ENCODE assay signal across 22 mouse cellular contexts in genomic region chr15:86355857-86356256, GRCm38 (mm10).
A peak's percentile ranks its signal among the peaks of the same experiment; 100 is the strongest.
DNase-seq lines count a peak whose midpoint lies in the region; ATAC-seq and TF ChIP-seq lines count a peak whose summit lies in the region.
"Had no signal": no experiment of that assay in that cellular context is flagged by ENCODE, and none has a peak within 500 bp of the region (broad histone marks: within the 10 kb centered on the region; RNA-seq: fewer than 3 reads in every experiment).

No protein-coding gene starts in this region.

- no peak for TF ChIP-seq CTCF in intestine, postnatal 0 days (IDR thresholded peaks at IDR 0.05; ENCODE audit: low read depth)

- H3K27ac ChIP-seq in liver, embryonic 16.5 days (ENCODE audit: low read length), result no peak overlapping the region
- H3K27ac ChIP-seq in liver, embryonic 11.5 days (ENCODE audit: low read depth, low read length), result no peak overlapping the region
- H3K27ac ChIP-seq in midbrain, embryonic 13.5 days, result no peak overlapping the region
- H3K27ac ChIP-seq in intestine, postnatal 0 days (ENCODE audit: low read depth, low read length), result no peak overlapping the region
- H3K27ac ChIP-seq: forebrain, embryonic 10.5 days; forebrain, embryonic 13.5 days; heart, embryonic 13.5 days; hindbrain, embryonic 12.5 days; hindbrain, embryonic 15.5 days had no signal

- no peaks in the 10 kb centered on the region for H3K36me3 ChIP-seq in liver, embryonic 16.5 days (ENCODE audit: control insufficient read depth, insufficient read depth)
- no peaks in the 10 kb centered on the region for H3K36me3 ChIP-seq in liver, embryonic 11.5 days (ENCODE audit: control insufficient read depth, insufficient read depth, low read length)
- H3K36me3 ChIP-seq in midbrain, embryonic 13.5 days, result no peaks in the 10 kb centered on the region
- peaks cover 8% of the 10 kb centered on the region; the same call in 1 of the 2 replicates for H3K36me3 ChIP-seq in intestine, postnatal 0 days (ENCODE audit: control insufficient read depth, insufficient read depth)
- H3K36me3 ChIP-seq: forebrain, embryonic 10.5 days; heart, embryonic 13.5 days; hindbrain, embryonic 12.5 days; hindbrain, embryonic 15.5 days had no signal

- H3K9ac ChIP-seq in liver, embryonic 16.5 days (ENCODE audit: low read depth, low read length), result no peak overlapping the region
- no peak overlapping the region for H3K9ac ChIP-seq in liver, embryonic 11.5 days (ENCODE audit: low read depth, low read length)
- H3K9ac ChIP-seq in midbrain, embryonic 13.5 days (replicated peaks), result no peak overlapping the region
- H3K9ac ChIP-seq in intestine, postnatal 0 days (ENCODE audit: low read depth, low read length), result no peak overlapping the region
- H3K9ac ChIP-seq: forebrain, embryonic 13.5 days; heart, embryonic 13.5 days; hindbrain, embryonic 12.5 days; hindbrain, embryonic 15.5 days had no signal

- no peaks in the 10 kb centered on the region for H3K27me3 ChIP-seq in liver, embryonic 16.5 days (ENCODE audit: control insufficient read depth, insufficient read depth, low read depth, low read length)
- H3K27me3 ChIP-seq in liver, embryonic 11.5 days (replicated peaks; ENCODE audit: control insufficient read depth, insufficient read depth, low read length), result no peaks in the 10 kb centered on the region
- no peaks in the 10 kb centered on the region for H3K27me3 ChIP-seq in midbrain, embryonic 13.5 days
- no peaks in the 10 kb centered on the region for H3K27me3 ChIP-seq in intestine, postnatal 0 days (replicated peaks; ENCODE audit: control insufficient read depth, insufficient read depth, low read length)
- H3K27me3 ChIP-seq: forebrain, embryonic 13.5 days; hindbrain, embryonic 12.5 days; hindbrain, embryonic 15.5 days had no signal

- no peak for DNase-seq in liver, embryonic 11.5 days (ENCODE audit: low spot score)
- DNase-seq: adrenal gland, adult 8-10 months; adrenal gland, postnatal 25 days; cerebellum, adult 11-12 months; cerebellum, adult 8-10 months; cerebellum, postnatal 10 days; cerebellum, postnatal 36 days; gastrocnemius, postnatal 10 days; gastrocnemius, postnatal 36 days; heart, adult 11 months had no signal

- no peaks in the 10 kb centered on the region for H3K9me3 ChIP-seq in liver, embryonic 16.5 days (replicated peaks; ENCODE audit: control insufficient read depth, low read length)
- H3K9me3 ChIP-seq in liver, embryonic 11.5 days (ENCODE audit: control insufficient read depth, low read length), result no peaks in the 10 kb centered on the region
- no peaks in the 10 kb centered on the region for H3K9me3 ChIP-seq in midbrain, embryonic 13.5 days
- no peaks in the 10 kb centered on the region for H3K9me3 ChIP-seq in intestine, postnatal 0 days (ENCODE audit: control insufficient read depth)
- H3K9me3 ChIP-seq: forebrain, embryonic 10.5 days; forebrain, embryonic 13.5 days; heart, embryonic 13.5 days; hindbrain, embryonic 12.5 days; hindbrain, embryonic 15.5 days had no signal

- WGBS in liver, embryonic 16.5 days (ENCODE audit: insufficient replicate concordance), result 27% methylated on average over 2 of the region's 2 CpGs
- WGBS in liver, embryonic 11.5 days, result 40% methylated on average over 2 of the region's 2 CpGs
- WGBS in midbrain, embryonic 13.5 days, result 82% methylated on average over 2 of the region's 2 CpGs
- WGBS in intestine, postnatal 0 days, result 76% methylated on average over 2 of the region's 2 CpGs

- no peak overlapping the region for H3K4me3 ChIP-seq in liver, embryonic 16.5 days (ENCODE audit: low read depth, low read length)
- no peak overlapping the region for H3K4me3 ChIP-seq in liver, embryonic 11.5 days (ENCODE audit: low read depth, low read length)
- H3K4me3 ChIP-seq in midbrain, embryonic 13.5 days (replicated peaks), result no peak overlapping the region
- no peak overlapping the region for H3K4me3 ChIP-seq in intestine, postnatal 0 days (ENCODE audit: low read depth, low read length)
- H3K4me3 ChIP-seq: forebrain, embryonic 10.5 days; forebrain, embryonic 13.5 days; heart, embryonic 13.5 days; hindbrain, embryonic 12.5 days; hindbrain, embryonic 15.5 days had no signal

- no peak overlapping the region for H3K4me2 ChIP-seq in liver, embryonic 16.5 days (ENCODE audit: low read depth, low read length)
- H3K4me2 ChIP-seq in liver, embryonic 11.5 days, result no peak overlapping the region
- H3K4me2 ChIP-seq in midbrain, embryonic 13.5 days (replicated peaks), result no peak overlapping the region
- no peak overlapping the region for H3K4me2 ChIP-seq in intestine, postnatal 0 days (replicated peaks; ENCODE audit: low read depth)
- H3K4me2 ChIP-seq: forebrain, embryonic 13.5 days; heart, embryonic 13.5 days; hindbrain, embryonic 12.5 days; hindbrain, embryonic 15.5 days had no signal

- H3K4me1 ChIP-seq in liver, embryonic 16.5 days (ENCODE audit: control insufficient read depth, low read depth, low read length), result no peaks in the 10 kb centered on the region
- no peaks in the 10 kb centered on the region for H3K4me1 ChIP-seq in liver, embryonic 11.5 days (replicated peaks; ENCODE audit: control insufficient read depth, insufficient read depth, low read length)
- H3K4me1 ChIP-seq in midbrain, embryonic 13.5 days (replicated peaks), result peaks cover 16% of the 10 kb centered on the region
- no peaks in the 10 kb centered on the region for H3K4me1 ChIP-seq in intestine, postnatal 0 days (replicated peaks; ENCODE audit: control insufficient read depth, insufficient read depth, low read length)
- H3K4me1 ChIP-seq: heart, embryonic 13.5 days had no signal

- ATAC-seq in liver, embryonic 16.5 days (ENCODE audit: low read depth), result 0 out of 2 replicates have a peak, but pooled peaks have one; percentile 7
- ATAC-seq in liver, embryonic 11.5 days (replicated peaks; ENCODE audit: low FRiP score), result no peak
- ATAC-seq in common myeloid progenitor, adult 5-6 weeks (replicated peaks; ENCODE audit: low read depth, poor library complexity, severe bottlenecking), result 0 out of 2 replicates have a peak, but pooled peaks have one; percentile 18
- peak; percentile 41 for ATAC-seq in megakaryocyte, adult 5-6 weeks (ENCODE audit: poor library complexity, severe bottlenecking)
- no peak for ATAC-seq in midbrain, embryonic 13.5 days
- ATAC-seq in intestine, postnatal 0 days, result no peak
- ATAC-seq: activated CD4-positive, CD25-positive, alpha-beta regulatory T cell, adult 4 months; forebrain, embryonic 13.5 days; forebrain, embryonic 16.5 days had no signal

Comparison
In these comparisons a context has a peak if more than half of its experiments do, and no peak if none do; other contexts are left out.
1. ATAC-seq: peak in liver, embryonic 16.5 days (single experiment), common myeloid progenitor, adult 5-6 weeks (single experiment) and megakaryocyte, adult 5-6 weeks (single experiment); none in liver, embryonic 11.5 days (single experiment), midbrain, embryonic 13.5 days (single experiment) and intestine, postnatal 0 days (single experiment).